Mouse (Mus musculus) megakaryocyte, embryonic 14.5 days (primary cell): Measurements from ENCODE around the gene Ptk7.

ENCODE experiments used
- FLI1 ChIP-seq: IDR thresholded peaks from 2 replicates; pipeline ENCODE4 v1.6.1; 2012; ENCODE audit warnings: low read length, inconsistent platforms, mixed read lengths
- GATA1 ChIP-seq: IDR thresholded peaks from 3 replicates; pipeline ENCODE4 v1.6.1; 2012; ENCODE audit warnings: mixed read lengths, low read length, inconsistent platforms, borderline replicate concordance

- TF ChIP-seq GATA1 (no peak), FLI1 (no peak)
These were observed 37.9 kb downstream of the Ptk7 start for GRCm38 (mm10) chr17:46591406-46591805.
